Mouse (Mus musculus): Measurements from ENCODE around the gene Aldh18a1. TPM values are rescaled to one million over a fixed set of nuclear protein-coding genes. Genes with fewer than 3 reads are reported as not detected.

Aldh18a1 gene
- polyA plus RNA-seq, 1 experiment = 37.9 TPM

GRCm38 (mm10) chr19:40553849-40554248, 34.4 kb downstream of the Aldh18a1 start:
- H3K36me3 ChIP-seq (ENCODE audit: control insufficient read depth, insufficient read depth, low read length) = peaks cover 4% of the 10 kb centered on the region; the same call in 1 of the 2 replicates
- DNase-seq = no peak
- 99% methylated on average over 6 of the region's 6 CpGs for WGBS
- H3K4me3 ChIP-seq (ENCODE audit: control insufficient read depth, insufficient read depth, low read length) = no peak overlapping the region
- TF ChIP-seq CTCF (IDR thresholded peaks at IDR 0.05; ENCODE audit: borderline replicate concordance, control insufficient read depth, extremely low read depth, insufficient read depth, low read length, poor library complexity) (no peak), POLR2A (IDR thresholded peaks at IDR 0.05; ENCODE audit: control insufficient read depth, extremely low read depth, insufficient read depth, low read length, poor library complexity) (no peak)
- H3K27ac ChIP-seq (ENCODE audit: control insufficient read depth, insufficient read depth, low read length) = no peak overlapping the region
- no peaks in the 10 kb centered on the region for H3K27me3 ChIP-seq (ENCODE audit: control insufficient read depth, insufficient read depth, low read length)
- no peaks in the 10 kb centered on the region for H3K4me1 ChIP-seq (replicated peaks; ENCODE audit: control insufficient read depth, insufficient read depth, low read length)

- H3K36me3 ChIP-seq (ENCODE audit: control insufficient read depth, insufficient read depth, low read length) = peaks cover 4% of the 10 kb centered on the region; the same call in 1 of the 2 replicates
- H3K4me3 ChIP-seq (ENCODE audit: control insufficient read depth, insufficient read depth, low read length) = no peak overlapping the region
- no peak overlapping the region for H3K27ac ChIP-seq (ENCODE audit: control insufficient read depth, insufficient read depth, low read length)
- no peaks in the 10 kb centered on the region for H3K4me1 ChIP-seq (replicated peaks; ENCODE audit: control insufficient read depth, insufficient read depth, low read length)
- TF ChIP-seq POLR2A (IDR thresholded peaks at IDR 0.05; ENCODE audit: control insufficient read depth, extremely low read depth, insufficient read depth, low read length, poor library complexity) (no peak), CTCF (IDR thresholded peaks at IDR 0.05; ENCODE audit: borderline replicate concordance, control insufficient read depth, extremely low read depth, insufficient read depth, low read length, poor library complexity) (no peak)
- H3K27me3 ChIP-seq (ENCODE audit: control insufficient read depth, insufficient read depth, low read length) = no peaks in the 10 kb centered on the region
- DNase-seq = no peak
- WGBS = 95% methylated on average over 14 of the region's 14 CpGs
Observed at GRCm38 (mm10) chr19:40553014-40553789, 35.1 kb downstream of the Aldh18a1 start.

- Histone ChIP-seq H3K36me3 (ENCODE audit: control insufficient read depth, insufficient read depth, low read length) (peaks cover 4% of the 10 kb centered on the region; the same call in 1 of the 2 replicates), H3K4me1 (replicated peaks; ENCODE audit: control insufficient read depth, insufficient read depth, low read length) (no peaks in the 10 kb centered on the region), H3K4me3 (ENCODE audit: control insufficient read depth, insufficient read depth, low read length) (no peak overlapping the region), H3K27me3 (ENCODE audit: control insufficient read depth, insufficient read depth, low read length) (no peaks in the 10 kb centered on the region), H3K27ac (ENCODE audit: control insufficient read depth, insufficient read depth, low read length) (no peak overlapping the region)
- TF ChIP-seq CTCF (IDR thresholded peaks at IDR 0.05; ENCODE audit: borderline replicate concordance, control insufficient read depth, extremely low read depth, insufficient read depth, low read length, poor library complexity) = no peak
- TF ChIP-seq POLR2A (IDR thresholded peaks at IDR 0.05; ENCODE audit: control insufficient read depth, extremely low read depth, insufficient read depth, low read length, poor library complexity) = no peak
- WGBS = 91% methylated on average over 6 of the region's 6 CpGs
- DNase-seq = no peak
Observed at GRCm38 (mm10) chr19:40549516-40550135, 38.6 kb downstream of the Aldh18a1 start.

- Histone ChIP-seq H3K27me3 (ENCODE audit: control insufficient read depth, insufficient read depth, low read length) (no peaks in the 10 kb centered on the region), H3K36me3 (ENCODE audit: control insufficient read depth, insufficient read depth, low read length) (peaks cover 4% of the 10 kb centered on the region; the same call in 1 of the 2 replicates), H3K4me3 (ENCODE audit: control insufficient read depth, insufficient read depth, low read length) (no peak overlapping the region), H3K4me1 (replicated peaks; ENCODE audit: control insufficient read depth, insufficient read depth, low read length) (no peaks in the 10 kb centered on the region; the same call in 1 of the 2 replicates), H3K27ac (ENCODE audit: control insufficient read depth, insufficient read depth, low read length) (no peak overlapping the region)
- TF ChIP-seq CTCF (IDR thresholded peaks at IDR 0.05; ENCODE audit: borderline replicate concordance, control insufficient read depth, extremely low read depth, insufficient read depth, low read length, poor library complexity) = no peak
- no peak for TF ChIP-seq POLR2A (IDR thresholded peaks at IDR 0.05; ENCODE audit: control insufficient read depth, extremely low read depth, insufficient read depth, low read length, poor library complexity)
- WGBS = 74% methylated on average over 5 of the region's 5 CpGs
- no peak for DNase-seq
Observed at GRCm38 (mm10) chr19:40548796-40549515, 39.3 kb downstream of the Aldh18a1 start.

GRCm38 (mm10) chr19:40548386-40548785, 39.9 kb downstream of the Aldh18a1 start:
- TF ChIP-seq POLR2A (IDR thresholded peaks at IDR 0.05; ENCODE audit: control insufficient read depth, extremely low read depth, insufficient read depth, low read length, poor library complexity) = no peak
- TF ChIP-seq CTCF (IDR thresholded peaks at IDR 0.05; ENCODE audit: borderline replicate concordance, control insufficient read depth, extremely low read depth, insufficient read depth, low read length, poor library complexity) = no peak
- no peaks in the 10 kb centered on the region; the same call in 1 of the 2 replicates for H3K4me1 ChIP-seq (replicated peaks; ENCODE audit: control insufficient read depth, insufficient read depth, low read length)
- no peak for DNase-seq
- H3K36me3 ChIP-seq (ENCODE audit: control insufficient read depth, insufficient read depth, low read length) = peaks cover 2% of the 10 kb centered on the region; the same call in 1 of the 2 replicates
- 96% methylated on average over 6 of the region's 6 CpGs for WGBS
- no peaks in the 10 kb centered on the region for H3K27me3 ChIP-seq (ENCODE audit: control insufficient read depth, insufficient read depth, low read length)
- H3K27ac ChIP-seq (ENCODE audit: control insufficient read depth, insufficient read depth, low read length) = no peak overlapping the region
- no peak overlapping the region for H3K4me3 ChIP-seq (ENCODE audit: control insufficient read depth, insufficient read depth, low read length)

- H3K36me3 ChIP-seq (ENCODE audit: control insufficient read depth, insufficient read depth, low read length) = no peaks in the 10 kb centered on the region
- DNase-seq = peak; percentile 54
- WGBS = 16% methylated on average over 3 of the region's 3 CpGs
- TF ChIP-seq POLR2A (IDR thresholded peaks at IDR 0.05; ENCODE audit: control insufficient read depth, extremely low read depth, insufficient read depth, low read length, poor library complexity) (no peak), CTCF (IDR thresholded peaks at IDR 0.05; ENCODE audit: borderline replicate concordance, control insufficient read depth, extremely low read depth, insufficient read depth, low read length, poor library complexity) (peak; percentile 28; the same call in 1 of the 2 replicates)
- H3K4me3 ChIP-seq (ENCODE audit: control insufficient read depth, insufficient read depth, low read length) = no peak overlapping the region
- H3K27me3 ChIP-seq (ENCODE audit: control insufficient read depth, insufficient read depth, low read length) = no peaks in the 10 kb centered on the region
- H3K4me1 ChIP-seq (replicated peaks; ENCODE audit: control insufficient read depth, insufficient read depth, low read length) = no peaks in the 10 kb centered on the region; the same call in 1 of the 2 replicates
- H3K27ac ChIP-seq (ENCODE audit: control insufficient read depth, insufficient read depth, low read length) = no peak overlapping the region
Observed at GRCm38 (mm10) chr19:40544856-40545255, 43.4 kb downstream of the Aldh18a1 start.

Data from thymus, adult 2 months (tissue).